Mouse (Mus musculus): ENCODE results near the gene Cmpk1.

Cmpk1 gene

GRCm38 (mm10) chr4:114945021-114945420 lies 42.0 kb downstream of the Cmpk1 start:
- DNase-seq (ENCODE audit: low spot score in 2 of 2) = no peak

GRCm38 (mm10) chr4:114942583-114942982 lies 44.5 kb downstream of the Cmpk1 start:
- DNase-seq (ENCODE audit: low spot score in 2 of 2) = no peak

GRCm38 (mm10) chr4:114942112-114942511 lies 44.9 kb downstream of the Cmpk1 start:
- no peak for DNase-seq (ENCODE audit: low spot score in 2 of 2)

- DNase-seq (ENCODE audit: low spot score in 2 of 2) = no peak
Observed at GRCm38 (mm10) chr4:114941311-114941710, 45.7 kb downstream of the Cmpk1 start.

- DNase-seq (ENCODE audit: low spot score in 2 of 2) = no peak
Observed at GRCm38 (mm10) chr4:114938248-114938647, 48.8 kb downstream of the Cmpk1 start.

GRCm38 (mm10) chr4:114937459-114938047 lies 49.5 kb downstream of the Cmpk1 start:
- no peak for DNase-seq (ENCODE audit: low spot score in 2 of 2)

- DNase-seq (ENCODE audit: low spot score in 2 of 2) = no peak
Observed at GRCm38 (mm10) chr4:114934188-114934587, 52.9 kb downstream of the Cmpk1 start.

- DNase-seq (ENCODE audit: low spot score in 2 of 2) = no peak
Observed at GRCm38 (mm10) chr4:114932747-114933146, 54.3 kb downstream of the Cmpk1 start.

- DNase-seq (ENCODE audit: low spot score in 2 of 2) = no peak
Observed at GRCm38 (mm10) chr4:114929155-114929554, 57.9 kb downstream of the Cmpk1 start.

- DNase-seq (ENCODE audit: low spot score in 2 of 2) = no peak
Observed at GRCm38 (mm10) chr4:114925917-114926312, 61.1 kb downstream of the Cmpk1 start, which contains the start of gene Foxe3. Gene Foxe3 (minus strand): TSS chr4:114926013.

GRCm38 (mm10) chr4:114924971-114925916 lies 61.8 kb downstream of the Cmpk1 start:
- no peak for DNase-seq (ENCODE audit: low spot score in 2 of 2)

- DNase-seq (ENCODE audit: low spot score in 2 of 2) = no peak
Observed at GRCm38 (mm10) chr4:114917091-114917490, 70.0 kb downstream of the Cmpk1 start.

GRCm38 (mm10) chr4:114916056-114916455 lies 71.0 kb downstream of the Cmpk1 start:
- no peak for DNase-seq (ENCODE audit: low spot score in 2 of 2)

- DNase-seq (ENCODE audit: low spot score in 2 of 2) = peak; percentile 50 to 65
Observed at GRCm38 (mm10) chr4:114913594-114913962, 73.5 kb downstream of the Cmpk1 start.

GRCm38 (mm10) chr4:114912705-114913593 lies 74.1 kb downstream of the Cmpk1 start:
- DNase-seq (ENCODE audit: low spot score in 2 of 2) = no peak

- no peak for DNase-seq (ENCODE audit: low spot score in 2 of 2)
Observed at GRCm38 (mm10) chr4:114909602-114910484, 77.2 kb downstream of the Cmpk1 start.

Data from right cerebral cortex, postnatal 10 days (tissue).